Mouse (Mus musculus) inflammation-experienced regulatory T-cells (primary cell): ENCODE results near the gene St6galnac5. TPM values are rescaled to one million over a fixed set of nuclear protein-coding genes. Genes with fewer than 3 reads are reported as not detected.

ENCODE experiments used
- polyA plus RNA-seq, 2 experiments: library from polyadenylated mRNA; unstranded; fragments of 100-300 nt; shearing (Covaris generic); gene quantifications; one replicate each; pipeline ENCODE4 v1.2.1; 2017

The St6galnac5 gene
- under 1 TPM; 0.10 to 0.92 TPM for polyA plus RNA-seq

DNA sequence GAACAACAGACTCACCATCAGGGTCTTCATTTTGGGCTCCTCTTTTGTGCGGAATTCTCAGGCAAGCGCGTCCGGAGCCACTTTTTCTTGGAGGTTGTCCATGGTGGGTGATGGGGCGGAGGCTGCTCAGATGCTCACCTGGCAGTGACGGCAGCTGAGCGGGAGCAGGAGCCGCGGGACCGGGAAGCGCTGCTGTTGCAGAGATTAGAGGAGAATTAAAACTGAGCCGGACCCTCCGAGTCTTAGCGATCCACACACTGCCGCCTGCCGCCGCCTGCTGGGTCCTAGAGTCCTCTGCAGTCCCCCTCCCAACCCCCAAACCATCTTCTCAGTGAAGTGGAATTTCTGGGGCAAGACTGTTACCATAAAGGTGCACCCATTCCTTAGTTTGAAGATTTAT lies at the start of gene St6galnac5:
TSS of gene St6galnac5 (minus strand) at position 259 of the 400 bp plus-strand sequence.

